Mouse (Mus musculus): ENCODE data around the gene Eps8. TPM values are rescaled to one million over a fixed set of nuclear protein-coding genes. Genes with fewer than 3 reads are reported as not detected.

Eps8 gene
- polyA plus RNA-seq, 1 experiment from 2014 or later: 209 TPM

- no peak overlapping the region for H3K27ac ChIP-seq (ENCODE audit: low read depth, low read length)
- no peak overlapping the region for H3K4me3 ChIP-seq (ENCODE audit: low read depth, low read length)
- no peaks in the 10 kb centered on the region for H3K4me1 ChIP-seq (replicated peaks; ENCODE audit: control insufficient read depth, insufficient read depth, low read length)
- H3K4me2 ChIP-seq (replicated peaks; ENCODE audit: low read depth): no peak overlapping the region
- no peaks in the 10 kb centered on the region for H3K27me3 ChIP-seq (replicated peaks; ENCODE audit: control insufficient read depth, insufficient read depth, low read length)
- no peak for TF ChIP-seq CTCF (IDR thresholded peaks at IDR 0.05; ENCODE audit: low read depth)
- no peaks in the 10 kb centered on the region for H3K9me3 ChIP-seq (ENCODE audit: control insufficient read depth)
- H3K9ac ChIP-seq (ENCODE audit: low read depth, low read length): no peak overlapping the region
- no peaks in the 10 kb centered on the region for H3K36me3 ChIP-seq (ENCODE audit: control insufficient read depth, insufficient read depth)
- 48% methylated on average over 2 of the region's 2 CpGs for WGBS
- no peak for ATAC-seq
These were observed 33.7 kb downstream of the Eps8 start for GRCm38 (mm10) chr6:137621021-137621420.

- H3K4me1 ChIP-seq (replicated peaks; ENCODE audit: control insufficient read depth, insufficient read depth, low read length): no peaks in the 10 kb centered on the region
- H3K4me2 ChIP-seq (replicated peaks; ENCODE audit: low read depth): no peak overlapping the region
- no peak overlapping the region for H3K27ac ChIP-seq (ENCODE audit: low read depth, low read length)
- no peaks in the 10 kb centered on the region for H3K9me3 ChIP-seq (ENCODE audit: control insufficient read depth)
- no peak for ATAC-seq
- WGBS: 66% methylated on average over 4 of the region's 4 CpGs
- TF ChIP-seq CTCF (IDR thresholded peaks at IDR 0.05; ENCODE audit: low read depth): peak; percentile 24; the same call in 1 of the 2 replicates
- H3K27me3 ChIP-seq (replicated peaks; ENCODE audit: control insufficient read depth, insufficient read depth, low read length): no peaks in the 10 kb centered on the region
- H3K36me3 ChIP-seq (ENCODE audit: control insufficient read depth, insufficient read depth): no peaks in the 10 kb centered on the region
- H3K9ac ChIP-seq (ENCODE audit: low read depth, low read length): no peak overlapping the region
- H3K4me3 ChIP-seq (ENCODE audit: low read depth, low read length): no peak overlapping the region
These were observed 40.8 kb downstream of the Eps8 start for GRCm38 (mm10) chr6:137613903-137614302.

- WGBS: 39% methylated on average over 2 of the region's 2 CpGs
These were observed 42.6 kb downstream of the Eps8 start for GRCm38 (mm10) chr6:137612071-137612547.

GRCm38 (mm10) chr6:137608160-137608930 is 46.3 kb downstream of the Eps8 start:
- Histone ChIP-seq H3K4me1 (replicated peaks; ENCODE audit: control insufficient read depth, insufficient read depth, low read length) (peaks cover 4% of the 10 kb centered on the region; the same call in 1 of the 2 replicates), H3K27me3 (replicated peaks; ENCODE audit: control insufficient read depth, insufficient read depth, low read length) (no peaks in the 10 kb centered on the region), H3K4me2 (replicated peaks; ENCODE audit: low read depth) (no peak overlapping the region), H3K4me3 (ENCODE audit: low read depth, low read length) (no peak overlapping the region), H3K9ac (ENCODE audit: low read depth, low read length) (no peak overlapping the region), H3K36me3 (ENCODE audit: control insufficient read depth, insufficient read depth) (no peaks in the 10 kb centered on the region; the same call in 1 of the 2 replicates), H3K9me3 (ENCODE audit: control insufficient read depth) (no peaks in the 10 kb centered on the region), H3K27ac (ENCODE audit: low read depth, low read length) (no peak overlapping the region)
- WGBS: 74% methylated on average over 17 of the region's 17 CpGs
- no peak for ATAC-seq
- no peak for TF ChIP-seq CTCF (IDR thresholded peaks at IDR 0.05; ENCODE audit: low read depth)

More at GRCm38 (mm10) chr6:137612071-137612547, 42.6 kb downstream of the Eps8 start:
- ATAC-seq: peak; percentile 82
- no peaks in the 10 kb centered on the region for H3K27me3 ChIP-seq (replicated peaks; ENCODE audit: control insufficient read depth, insufficient read depth, low read length)
- H3K4me1 ChIP-seq (replicated peaks; ENCODE audit: control insufficient read depth, insufficient read depth, low read length): no peaks in the 10 kb centered on the region
- no peaks in the 10 kb centered on the region for H3K36me3 ChIP-seq (ENCODE audit: control insufficient read depth, insufficient read depth)
- H3K9ac ChIP-seq (ENCODE audit: low read depth, low read length): no peak overlapping the region
- no peaks in the 10 kb centered on the region for H3K9me3 ChIP-seq (ENCODE audit: control insufficient read depth)
- H3K27ac ChIP-seq (ENCODE audit: low read depth, low read length): no peak overlapping the region
- H3K4me2 ChIP-seq (replicated peaks; ENCODE audit: low read depth): no peak overlapping the region
- no peak overlapping the region for H3K4me3 ChIP-seq (ENCODE audit: low read depth, low read length)
- no peak for TF ChIP-seq CTCF (IDR thresholded peaks at IDR 0.05; ENCODE audit: low read depth)

GRCm38 (mm10) chr6:137606541-137606940 is 48.1 kb downstream of the Eps8 start:
- Histone ChIP-seq H3K9me3 (ENCODE audit: control insufficient read depth) (no peaks in the 10 kb centered on the region), H3K36me3 (ENCODE audit: control insufficient read depth, insufficient read depth) (no peaks in the 10 kb centered on the region; the same call in 1 of the 2 replicates), H3K4me3 (ENCODE audit: low read depth, low read length) (no peak overlapping the region), H3K27me3 (replicated peaks; ENCODE audit: control insufficient read depth, insufficient read depth, low read length) (no peaks in the 10 kb centered on the region), H3K9ac (ENCODE audit: low read depth, low read length) (no peak overlapping the region), H3K27ac (ENCODE audit: low read depth, low read length) (no peak overlapping the region), H3K4me2 (replicated peaks; ENCODE audit: low read depth) (no peak overlapping the region), H3K4me1 (replicated peaks; ENCODE audit: control insufficient read depth, insufficient read depth, low read length) (peaks cover 4% of the 10 kb centered on the region; the same call in 1 of the 2 replicates)
- TF ChIP-seq CTCF (IDR thresholded peaks at IDR 0.05; ENCODE audit: low read depth): no peak
- peak; percentile 62 for ATAC-seq
- 61% methylated on average over 7 of the region's 7 CpGs for WGBS

- Histone ChIP-seq H3K9me3 (ENCODE audit: control insufficient read depth) (no peaks in the 10 kb centered on the region), H3K4me2 (replicated peaks; ENCODE audit: low read depth) (no peak overlapping the region), H3K4me1 (replicated peaks; ENCODE audit: control insufficient read depth, insufficient read depth, low read length) (peaks cover 4% of the 10 kb centered on the region; the same call in 1 of the 2 replicates), H3K27ac (ENCODE audit: low read depth, low read length) (no peak overlapping the region), H3K9ac (ENCODE audit: low read depth, low read length) (no peak overlapping the region), H3K4me3 (ENCODE audit: low read depth, low read length) (no peak overlapping the region), H3K27me3 (replicated peaks; ENCODE audit: control insufficient read depth, insufficient read depth, low read length) (no peaks in the 10 kb centered on the region), H3K36me3 (ENCODE audit: control insufficient read depth, insufficient read depth) (no peaks in the 10 kb centered on the region; the same call in 1 of the 2 replicates)
- no peak for TF ChIP-seq CTCF (IDR thresholded peaks at IDR 0.05; ENCODE audit: low read depth)
- 89% methylated on average over 4 of the region's 4 CpGs for WGBS
- no peak for ATAC-seq
These were observed 50.0 kb downstream of the Eps8 start for GRCm38 (mm10) chr6:137604417-137605248.

Measured in intestine, postnatal 0 days (tissue).